Mouse (Mus musculus) cerebellum, postnatal 10 days (tissue): ENCODE data around the gene Cnnm3.
"Not testable (repeated sequence)": the region's sequence is repeated elsewhere in the genome, so short reads cannot be mapped to it uniquely, and the experiment has no call there.

ENCODE experiments used
- DNase-seq, 2 experiments: peaks; one replicate each; pipeline ENCODE4 v3.0.0; 2021; ENCODE audit warnings: mixed read lengths in 2 of 2

Gene Cnnm3

DNA sequence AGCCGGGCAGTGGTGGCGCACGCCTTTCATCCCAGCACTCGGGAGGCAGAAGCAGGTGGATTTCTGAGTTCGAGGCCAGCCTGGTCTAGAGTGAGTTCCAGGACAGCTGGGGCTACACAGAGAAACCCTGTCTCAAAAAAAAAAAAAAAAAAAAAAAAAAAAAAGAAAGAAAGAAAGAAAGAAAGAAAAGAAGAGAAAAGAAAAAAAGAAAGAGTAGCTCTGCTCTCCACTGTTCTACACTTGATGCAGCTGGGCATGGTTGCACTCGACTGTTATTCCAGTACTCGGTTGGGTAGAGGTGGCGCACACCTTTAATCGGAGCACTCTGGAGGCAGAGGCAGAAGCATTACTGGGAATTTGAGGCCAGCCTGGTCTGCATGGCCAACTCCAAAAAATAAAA is 25.1 kb downstream of the Cnnm3 start, which contains the start of gene Ankrd23:
TSS of gene Ankrd23 (minus strand) at position 101 of the 400 bp plus-strand sequence.
- DNase-seq: not testable (repeated sequence)

DNA sequence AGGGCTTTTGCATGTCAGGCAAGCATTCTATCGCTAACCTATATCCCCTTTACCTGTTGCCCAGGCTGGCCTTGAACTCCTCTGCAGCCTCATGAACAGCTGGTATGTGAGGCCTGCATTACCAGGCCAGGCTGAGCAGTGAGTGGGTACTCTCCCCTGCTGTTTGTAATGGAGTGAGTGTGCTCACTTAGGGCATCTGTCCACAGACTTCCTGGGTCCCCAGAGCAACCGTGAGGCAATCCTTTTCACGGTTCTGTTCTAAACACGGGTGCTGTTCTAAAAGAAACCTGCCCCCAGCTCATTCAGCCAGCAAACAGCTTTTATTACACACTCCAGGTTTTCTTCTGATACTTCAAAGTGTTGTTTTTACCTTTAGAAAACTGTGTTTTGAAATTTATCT is 27.1 kb downstream of the Cnnm3 start:
- DNase-seq: no peak

DNA sequence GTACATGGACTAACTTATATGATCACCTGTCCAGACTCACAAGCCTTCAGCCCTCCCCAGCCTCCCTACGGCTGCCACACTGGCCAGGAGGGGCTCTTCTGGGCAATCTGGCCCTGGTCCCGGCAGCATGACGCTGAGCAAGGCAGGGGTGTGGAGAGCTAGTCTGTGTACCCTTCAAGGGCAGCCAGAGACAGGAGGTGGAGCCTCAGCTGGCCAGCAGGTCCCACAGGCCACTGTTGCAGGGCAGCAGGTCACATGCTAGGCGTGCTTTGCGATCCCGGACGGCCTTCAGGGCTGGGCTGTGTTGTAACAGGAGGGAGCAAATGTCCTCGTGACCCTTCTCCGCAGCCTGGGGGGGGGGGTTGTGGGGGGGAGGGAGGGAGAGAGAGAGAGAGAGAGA is 27.5 kb downstream of the Cnnm3 start, which contains the start of gene Gm42417:
TSS of gene Gm42417 (minus strand) at position 244 of the 400 bp plus-strand sequence.
- peak; percentile 61 to 79 for DNase-seq

DNA sequence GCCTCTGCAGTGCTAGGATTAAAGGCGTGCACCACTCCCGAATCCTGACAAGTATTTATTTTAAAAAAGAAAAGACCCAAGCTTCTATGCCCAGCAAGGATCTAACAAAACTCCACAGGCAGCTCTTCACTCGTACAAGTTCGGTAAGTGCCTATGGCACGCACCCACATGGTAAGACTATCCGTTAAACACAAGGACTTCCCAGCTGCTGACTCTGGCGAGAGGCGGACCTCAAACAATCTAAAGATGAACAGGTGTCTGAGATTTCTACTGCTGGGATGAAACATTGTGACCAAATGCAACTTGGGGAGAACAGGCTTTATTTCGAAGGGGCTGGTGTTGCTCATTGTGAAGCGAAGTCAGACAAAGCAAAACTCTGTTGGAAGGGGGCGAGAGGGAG is 28.5 kb downstream of the Cnnm3 start:
- DNase-seq: no peak

DNA sequence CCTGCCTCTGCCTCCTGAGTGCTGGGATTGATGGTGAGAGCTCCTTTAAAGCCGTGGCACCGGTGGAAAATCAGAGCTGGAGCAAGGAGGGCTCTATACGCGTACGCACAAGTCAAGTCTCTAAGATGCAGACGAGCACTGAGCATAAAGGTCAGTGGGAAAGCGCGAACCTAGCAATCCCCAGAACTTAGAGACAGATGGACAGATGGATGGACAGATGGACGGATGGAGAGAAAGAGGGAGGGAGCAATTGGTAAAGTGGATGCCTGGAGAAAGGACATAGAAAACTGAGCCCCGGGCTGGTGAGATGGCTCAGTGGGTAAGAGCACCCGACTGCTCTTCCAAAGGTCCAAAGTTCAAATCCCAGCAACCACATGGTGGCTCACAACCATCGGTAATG is 29.1 kb downstream of the Cnnm3 start:
- peak in 1 of 2 experiments; percentile 42 for DNase-seq

DNA sequence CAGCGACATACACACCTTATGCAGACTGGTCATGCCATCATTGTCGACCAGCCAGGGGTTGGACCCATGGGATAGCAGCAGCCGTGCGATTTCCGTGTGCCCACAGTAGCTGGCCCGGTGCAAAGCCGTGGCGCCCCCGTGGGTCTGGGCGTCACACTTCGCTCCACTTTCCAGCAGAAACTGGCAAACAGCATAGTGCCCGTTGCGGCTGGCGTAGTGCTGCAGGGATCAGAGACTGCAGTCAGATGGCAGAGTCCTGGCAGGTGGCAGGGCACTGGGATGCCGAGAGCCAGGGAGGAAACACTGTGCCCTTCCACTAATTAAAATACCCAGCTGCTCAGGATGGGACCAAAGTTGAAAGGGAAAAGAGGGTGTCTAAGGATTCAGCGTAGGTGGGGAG is 30.2 kb downstream of the Cnnm3 start:
- DNase-seq: peak; percentile 80 to 87

DNA sequence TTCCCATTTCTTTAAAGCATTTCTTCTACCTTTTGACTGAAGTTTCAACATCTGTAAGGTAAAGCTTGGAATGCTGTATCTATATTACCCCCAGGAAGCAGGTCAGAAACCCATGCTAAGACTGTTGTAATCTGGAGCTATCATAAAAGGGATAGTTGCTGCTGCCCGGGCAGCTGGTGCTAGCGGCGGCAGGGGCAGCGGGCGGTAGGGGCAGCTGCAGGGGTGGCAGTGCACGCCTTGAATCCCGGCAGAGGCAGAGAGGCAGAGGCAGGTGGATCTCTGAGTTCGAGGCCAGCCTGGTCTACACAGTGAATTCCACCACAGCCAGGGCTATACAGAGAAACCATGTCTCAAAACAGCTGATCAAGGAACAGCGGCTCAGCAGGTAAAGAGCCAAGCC is 31.3 kb downstream of the Cnnm3 start:
- DNase-seq: no peak

DNA sequence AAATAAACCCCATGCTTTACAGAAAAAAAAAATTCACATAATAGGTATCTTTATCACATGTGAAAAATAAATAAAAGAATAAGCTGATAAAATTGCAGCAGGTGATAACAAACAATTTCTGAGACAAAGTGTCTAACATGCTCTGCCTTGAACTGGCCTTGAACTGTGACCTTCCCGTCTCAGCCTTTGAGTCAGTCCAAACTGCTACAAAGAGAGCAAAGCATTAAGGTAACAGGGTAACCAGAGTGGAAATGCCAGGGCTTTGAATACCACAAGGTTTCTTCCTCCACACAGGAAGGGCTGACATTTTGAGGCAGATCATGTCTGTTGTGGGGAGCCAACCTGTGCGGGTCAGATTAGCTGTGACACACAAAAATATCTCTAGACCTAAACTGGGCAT is 33.7 kb downstream of the Cnnm3 start:
- no peak for DNase-seq

DNA sequence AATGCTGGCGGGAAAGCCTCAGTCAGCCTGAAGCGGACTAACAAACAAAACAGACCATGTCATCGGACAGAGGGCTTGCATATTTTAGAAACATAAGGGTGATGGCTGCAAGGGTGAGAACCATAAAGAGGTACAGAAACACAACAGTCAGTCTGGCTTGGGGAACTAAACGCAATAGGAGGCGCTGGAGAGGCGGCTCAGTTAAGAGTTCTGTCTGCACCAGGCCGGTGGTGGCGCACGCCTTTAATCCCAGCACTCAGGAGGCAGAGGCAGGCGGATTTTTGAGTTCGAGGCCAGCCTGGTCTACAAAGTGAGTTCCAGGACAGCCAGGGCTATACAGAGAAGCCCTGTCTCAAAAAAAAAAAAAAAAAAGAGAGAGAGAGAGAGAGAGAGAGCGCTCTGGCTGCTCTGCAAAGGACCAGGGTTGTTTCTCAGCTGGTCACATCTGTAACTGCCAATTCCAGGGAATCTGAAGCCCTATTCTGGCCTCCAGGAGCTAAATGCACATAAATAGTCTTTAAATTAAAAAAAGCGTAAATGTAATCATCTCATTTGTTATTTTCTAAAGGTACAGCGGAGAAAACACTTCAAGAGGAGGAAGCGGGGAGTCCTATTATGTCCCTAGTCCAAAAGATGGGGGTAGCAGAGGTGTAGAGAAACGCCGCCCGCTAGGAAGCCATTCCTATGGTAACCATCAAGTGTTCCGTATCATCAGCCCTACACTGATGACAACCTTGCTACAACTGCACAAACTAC is 34.4 kb downstream of the Cnnm3 start:
- DNase-seq: peak; percentile 61 to 62

DNA sequence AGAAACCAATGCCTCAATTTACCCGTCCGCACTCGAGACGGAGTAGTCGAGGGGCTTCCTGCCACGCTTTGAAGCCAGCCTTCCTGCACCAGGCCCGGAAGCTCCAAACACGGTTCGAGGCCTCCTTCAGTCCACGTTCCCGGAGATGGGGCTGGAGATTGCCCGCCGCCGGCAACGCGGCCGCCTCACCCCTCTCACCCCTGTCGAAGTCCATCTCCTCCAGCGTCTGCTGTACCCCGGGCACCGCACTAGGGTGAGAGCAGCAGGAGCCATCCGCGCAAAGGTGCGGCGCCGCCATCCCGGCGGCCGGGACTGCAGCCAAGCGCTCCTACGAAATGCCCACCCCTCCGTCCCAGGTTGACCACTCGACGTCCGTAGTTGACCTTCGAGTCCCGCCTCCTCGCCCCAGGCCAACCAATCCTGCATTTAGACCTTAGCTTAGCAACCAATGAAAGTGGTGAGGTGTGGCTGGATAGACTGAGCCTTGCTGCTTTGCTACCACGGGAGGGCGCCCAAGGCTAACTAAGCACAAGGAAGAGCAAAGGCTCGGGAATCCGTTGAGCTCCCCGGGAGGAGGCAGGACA is 35.3 kb downstream of the Cnnm3 start, which contains the start of gene Ankrd39:
TSS of gene Ankrd39 (minus strand) at position 558 of the 584 bp plus-strand sequence.
- peak; percentile 99 for DNase-seq

DNA sequence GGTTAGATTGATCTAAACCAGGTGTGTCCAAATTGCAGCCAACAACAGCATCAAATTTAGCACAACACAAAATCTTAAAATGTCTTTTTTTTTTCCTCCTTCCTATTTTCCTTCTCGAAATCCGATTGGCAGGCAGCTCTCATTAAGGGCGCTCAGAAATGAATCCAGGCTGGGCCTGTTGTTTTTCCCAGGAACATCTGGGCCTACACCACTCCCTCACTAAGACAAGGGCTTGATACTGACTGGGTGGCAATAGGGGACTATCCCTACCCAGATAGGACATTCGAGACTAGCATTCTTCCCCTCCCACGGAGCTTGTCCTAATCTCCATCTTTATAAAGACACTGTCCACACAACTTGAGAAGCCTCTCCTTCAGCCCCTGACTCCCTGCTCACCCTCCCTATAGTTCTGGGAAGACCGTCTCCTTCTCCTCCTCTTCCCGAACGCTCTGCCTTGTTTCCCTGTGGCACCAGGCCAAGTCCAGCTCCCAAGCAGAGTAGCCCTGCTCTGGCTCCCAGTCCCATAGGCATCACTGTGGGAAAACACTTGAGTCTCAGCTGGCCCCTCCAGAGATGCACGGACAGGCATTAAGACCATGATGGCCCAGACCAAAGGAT is 36.4 kb downstream of the Cnnm3 start:
- DNase-seq: peak; percentile 72 to 76

DNA sequence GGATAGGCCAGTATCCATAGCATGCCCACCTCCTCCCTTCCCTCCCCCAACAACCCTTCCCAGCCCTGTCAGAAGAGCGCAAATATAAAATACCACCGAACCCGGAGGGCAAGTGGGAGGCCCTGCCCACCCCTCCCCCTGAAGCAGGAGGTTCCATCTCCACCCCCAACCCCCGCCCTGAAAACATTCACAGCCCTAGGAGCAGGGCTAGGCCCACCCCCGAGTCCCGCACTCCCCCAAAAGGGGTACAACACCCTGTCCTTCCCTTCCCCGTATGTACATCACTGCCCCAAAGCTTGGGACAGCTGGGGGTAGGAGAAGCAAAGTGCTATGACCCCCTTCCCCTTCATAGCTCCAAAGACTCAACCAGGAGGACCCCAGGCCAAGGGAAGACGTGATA is 37.1 kb downstream of the Cnnm3 start:
- DNase-seq: no peak

DNA sequence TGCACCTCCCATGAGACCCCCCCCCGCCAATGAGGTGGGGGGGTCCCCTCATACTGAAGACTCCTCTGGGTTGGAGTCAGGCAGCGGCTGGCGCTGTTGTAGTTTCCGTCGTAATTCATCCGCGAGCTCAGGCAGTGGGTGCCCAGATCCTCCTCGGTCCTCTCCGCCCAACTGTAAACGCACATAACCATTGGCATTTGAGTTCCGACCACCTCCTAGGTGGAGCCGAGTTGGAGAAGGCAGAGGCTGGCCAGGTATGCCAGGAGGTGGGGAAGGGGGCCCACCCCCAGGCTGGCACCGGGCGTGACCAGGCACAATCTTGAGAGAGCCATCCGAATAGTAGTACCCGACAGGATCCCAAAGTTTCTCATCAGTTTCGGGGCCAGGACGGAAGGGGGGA is 37.8 kb downstream of the Cnnm3 start:
- DNase-seq: no peak

DNA sequence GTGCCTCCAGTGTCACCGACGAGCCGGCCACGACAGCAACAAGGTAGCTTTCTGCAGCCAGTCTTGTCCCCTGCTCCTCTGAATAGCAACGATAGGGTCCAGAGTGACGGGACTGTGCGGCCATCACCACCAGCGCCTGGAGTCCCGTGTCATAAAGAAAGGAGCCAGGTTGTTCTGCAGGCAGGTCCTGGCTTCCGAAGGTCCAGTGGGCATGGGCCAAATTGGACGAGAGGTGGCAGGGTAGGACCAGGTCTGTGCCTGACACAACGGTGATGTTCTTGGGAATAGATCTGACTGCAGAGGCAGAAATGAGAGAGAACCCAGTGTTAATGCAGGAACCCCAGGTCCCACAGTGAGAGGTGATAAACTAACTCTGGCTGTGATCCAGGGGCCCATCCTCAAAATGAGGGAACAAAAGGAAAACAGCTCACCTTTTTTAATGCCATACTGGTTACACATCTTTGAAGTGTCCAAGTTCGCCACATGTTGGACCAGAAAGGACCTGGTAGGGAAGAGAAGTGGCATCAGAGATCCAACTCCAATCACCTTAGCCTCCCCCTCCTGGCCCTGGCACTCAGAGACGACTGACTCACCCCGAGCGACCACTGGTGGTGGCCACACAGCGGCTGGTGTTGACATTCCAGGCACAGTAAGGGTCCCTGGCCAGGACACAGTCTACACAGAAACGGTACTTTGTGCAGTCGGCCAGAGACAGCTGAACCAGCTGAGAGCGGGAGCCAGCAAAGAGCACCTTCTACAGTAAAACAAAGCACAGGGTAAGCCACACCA is 38.6 kb downstream of the Cnnm3 start:
- peak; percentile 54 to 57 for DNase-seq

DNA sequence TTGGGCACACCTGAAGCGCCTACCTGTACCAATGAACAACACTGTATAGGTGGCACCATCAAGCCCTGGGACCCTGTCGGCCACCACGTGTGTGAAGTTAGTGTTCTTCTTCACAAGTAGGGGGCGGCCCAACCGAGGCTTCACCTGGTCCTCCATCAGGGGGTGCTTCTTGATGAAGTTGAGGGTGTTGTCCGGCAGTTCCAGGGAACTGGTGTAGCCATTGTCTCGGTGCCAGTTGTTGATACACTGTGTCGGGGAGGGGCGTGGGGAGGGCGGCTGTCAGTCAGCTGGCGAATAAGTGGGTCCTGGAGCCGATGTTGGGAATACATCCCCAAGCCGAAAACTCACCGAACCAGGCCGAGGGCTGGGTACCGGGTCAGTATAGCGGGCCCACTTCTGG is 40.2 kb downstream of the Cnnm3 start:
- DNase-seq: no peak

DNA sequence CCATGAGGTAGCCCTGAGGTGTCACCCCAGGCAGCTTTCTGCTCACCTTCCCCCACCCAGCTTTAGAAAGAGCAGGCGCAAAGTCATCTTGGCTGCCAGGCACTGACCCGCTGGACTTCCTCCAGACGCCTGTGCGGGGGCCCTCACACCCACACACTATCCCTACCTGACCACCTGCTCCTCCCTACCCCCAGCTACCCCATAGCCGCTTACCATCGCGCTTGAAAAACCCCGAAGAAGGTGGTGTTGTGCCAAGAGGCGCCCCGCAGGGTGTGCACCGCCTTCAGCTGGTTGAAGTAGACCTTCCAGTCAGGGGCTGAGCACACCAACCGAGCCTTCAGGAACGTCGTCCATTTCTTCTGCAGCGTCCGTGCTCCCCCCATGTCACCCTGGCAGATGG is 40.8 kb downstream of the Cnnm3 start:
- peak; percentile 80 to 87 for DNase-seq

DNA sequence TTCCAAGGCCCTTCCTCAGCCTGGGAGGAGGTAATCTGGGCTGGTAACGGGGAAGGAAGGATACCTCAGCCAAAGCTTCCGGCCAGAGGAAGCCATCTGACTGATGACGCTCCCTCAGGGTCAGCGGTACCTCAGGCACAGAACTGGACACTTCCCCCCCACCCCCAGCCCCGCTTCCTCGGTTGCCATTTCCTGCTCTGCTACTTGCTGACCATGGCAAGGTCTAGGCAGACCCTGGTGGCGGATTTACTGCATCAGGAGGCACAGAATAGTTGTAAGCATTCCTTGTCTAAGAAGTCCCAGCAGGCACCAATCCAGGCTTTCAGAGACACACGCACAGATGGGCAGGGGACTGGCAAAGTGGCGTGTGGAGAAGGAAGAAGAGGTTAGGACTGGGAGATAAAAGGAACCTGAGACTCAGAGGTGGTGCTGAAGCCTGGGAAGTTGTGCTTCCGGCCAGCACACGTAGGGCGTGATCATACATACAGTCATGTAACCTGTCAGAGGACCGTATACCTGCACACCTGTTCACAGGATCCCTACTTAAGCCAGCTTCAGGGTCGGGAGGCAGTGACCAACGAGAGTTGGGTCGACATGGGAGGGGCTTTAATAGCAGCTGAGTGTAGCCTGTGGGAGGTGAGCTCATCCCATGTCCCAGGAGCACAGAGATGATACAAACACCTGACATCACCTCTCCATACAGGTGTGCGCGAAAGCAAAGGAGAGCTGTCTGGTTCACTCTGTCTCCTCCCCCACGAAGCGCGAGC is 43.1 kb downstream of the Cnnm3 start:
- peak; percentile 67 to 68 for DNase-seq

DNA sequence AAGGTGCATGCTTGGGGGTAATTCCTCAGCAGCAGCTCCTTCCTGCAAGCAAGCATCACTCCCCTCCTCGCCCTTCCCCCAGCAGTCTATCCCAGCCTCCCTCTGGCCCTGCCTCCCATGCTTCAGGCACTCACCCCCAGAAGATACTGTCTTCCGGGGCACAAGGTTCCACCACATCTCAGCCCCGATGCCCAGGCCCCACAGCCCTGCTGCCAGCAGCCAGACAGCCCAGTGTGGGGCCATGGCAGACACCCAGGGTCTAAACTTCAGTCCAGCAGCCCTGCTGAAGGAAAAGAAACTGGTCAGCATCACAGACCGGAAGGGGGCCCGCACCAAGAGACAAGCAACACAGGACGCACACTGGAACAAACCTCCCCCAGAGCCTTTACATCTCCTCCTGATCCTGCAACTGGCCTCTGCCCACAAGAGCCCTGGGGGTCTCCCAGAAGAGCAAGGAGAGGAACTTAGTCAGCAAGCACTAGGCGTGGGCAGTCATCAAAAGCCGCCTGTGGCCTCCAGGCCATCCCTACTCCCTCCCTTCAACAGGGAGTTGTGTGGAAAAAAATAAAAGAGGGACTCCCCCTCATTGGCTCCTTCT is 44.2 kb downstream of the Cnnm3 start:
- DNase-seq: peak; percentile 82 to 89

DNA sequence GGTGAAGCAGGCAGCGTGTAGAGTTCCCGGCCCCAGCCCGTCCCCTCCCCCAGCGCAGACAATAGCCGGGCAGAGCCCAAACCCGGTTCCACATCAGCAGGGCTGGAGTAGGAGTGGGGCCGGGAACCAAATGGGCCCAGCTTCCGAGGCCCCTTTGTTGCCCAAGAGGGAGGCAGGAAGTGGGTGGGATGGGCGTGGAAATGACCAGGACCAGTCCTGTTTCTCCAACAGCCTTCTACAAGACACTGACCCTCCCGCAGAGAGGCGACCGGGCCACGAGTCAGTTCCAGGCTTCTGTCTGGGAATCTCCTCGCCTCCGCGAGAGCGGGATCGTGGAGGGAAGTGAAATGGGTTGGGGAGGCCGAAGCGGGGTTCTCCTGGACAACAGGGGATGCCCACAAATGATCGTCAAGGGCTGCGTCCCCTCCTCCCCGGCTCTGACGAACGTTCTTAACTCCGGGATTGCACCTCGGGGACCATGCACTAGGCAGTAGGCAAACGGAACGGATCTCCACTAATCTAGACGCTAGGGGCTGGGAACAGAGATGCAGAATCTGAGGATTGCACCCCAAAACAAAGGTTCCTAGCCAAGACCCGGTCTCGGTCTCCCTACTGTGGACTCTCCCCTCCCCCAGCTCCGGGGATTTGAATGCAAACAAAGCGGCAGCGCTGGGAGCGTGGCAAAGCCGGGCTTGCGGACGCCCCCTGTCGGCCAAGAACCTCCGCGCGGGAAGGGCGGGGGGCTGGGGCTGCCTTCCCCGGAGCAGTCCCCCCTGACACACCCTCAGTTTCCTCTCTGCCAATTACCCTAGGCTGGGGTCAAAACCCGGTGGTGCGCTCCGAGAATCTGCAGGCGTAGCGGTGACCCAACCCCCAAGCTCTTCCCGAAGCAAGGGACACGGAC is 45.1 kb downstream of the Cnnm3 start:
- peak; percentile 99 to 100 for DNase-seq

DNA sequence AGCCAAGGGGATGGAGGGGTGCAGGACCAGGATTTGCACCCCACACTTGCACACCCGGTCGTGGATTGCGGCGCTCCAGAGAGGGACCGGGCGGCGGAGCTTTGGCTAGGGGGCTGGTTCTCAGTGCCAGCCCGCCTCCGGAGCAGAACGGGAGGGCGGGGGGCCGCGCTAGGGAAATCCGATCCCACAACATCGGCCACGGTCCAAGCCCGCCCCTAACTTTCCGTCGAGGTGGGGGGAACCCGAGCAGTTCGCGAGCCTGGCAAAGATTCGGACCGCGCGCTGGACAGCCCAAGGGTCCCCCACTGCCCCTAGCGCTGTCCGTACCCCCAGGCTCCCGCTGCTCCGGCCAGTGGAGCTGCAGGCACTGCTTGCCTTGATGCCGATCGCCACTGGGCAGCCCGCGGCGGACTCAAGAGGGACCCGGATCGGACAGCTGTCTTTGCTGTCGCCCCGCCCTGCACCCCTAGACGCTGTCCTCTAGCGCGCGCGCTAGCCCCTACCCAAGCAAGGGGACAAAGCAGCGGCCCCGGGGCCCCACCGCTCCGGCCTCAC is 45.9 kb downstream of the Cnnm3 start:
- DNase-seq: peak; percentile 91 to 93
